Mouse (Mus musculus): ENCODE data around the gene Fbxo4. TPM values are rescaled to one million over a fixed set of nuclear protein-coding genes. Genes with fewer than 3 reads are reported as not detected.

Fbxo4 gene
- polyA plus RNA-seq (2012; rRNA removed) = 8.7 and 9.0 TPM in 2 replicates

DNA sequence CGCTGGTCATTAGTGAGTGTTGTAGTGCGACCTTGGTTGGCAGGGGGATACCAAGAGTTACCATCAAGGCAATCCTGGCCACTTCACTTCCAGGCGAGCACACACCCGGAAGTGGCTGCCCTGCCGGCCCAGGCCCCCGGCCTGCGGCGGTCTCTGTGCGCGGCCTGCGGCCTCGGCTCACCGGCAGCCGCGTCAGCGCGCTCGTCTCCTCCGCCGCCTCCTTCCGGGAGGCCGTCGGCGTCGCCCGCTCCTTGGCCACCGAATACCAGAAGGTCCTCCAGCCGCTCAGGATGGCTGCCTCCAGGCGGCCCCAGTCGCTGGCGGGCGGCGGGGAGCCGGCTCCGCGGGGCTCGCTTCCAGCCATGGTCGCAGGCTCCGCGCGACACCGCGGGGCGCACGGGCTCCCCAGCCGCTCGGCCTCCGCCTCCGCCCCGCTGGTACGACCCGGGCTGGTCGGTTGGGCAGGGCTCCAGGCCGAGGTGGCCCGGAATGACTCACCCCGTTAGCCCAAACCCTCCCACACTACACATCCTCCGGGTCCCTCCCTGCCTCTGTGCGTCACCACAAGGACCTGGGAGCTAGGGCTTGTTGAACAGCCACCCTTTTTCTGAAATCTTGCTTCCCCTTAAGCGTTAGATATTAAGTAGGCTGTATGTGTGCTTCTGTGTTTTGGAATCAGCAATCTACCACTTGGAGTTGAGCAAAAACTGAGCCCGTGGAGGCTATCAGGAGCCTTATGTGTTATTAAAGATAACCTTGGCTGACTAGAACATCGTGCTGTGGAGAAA lies at the start of gene Fbxo4:
Fbxo4 (minus strand) TSS at position 513 of the 788 bp plus-strand sequence.

GRCm38 (mm10) chr15:4026231-4026773 lies 46.9 kb upstream of the Fbxo4 start, which contains the start of gene Oxct1:
Gene Oxct1, plus strand, starts transcription at chr15:4026383.

GRCm38 (mm10) chr15:3995448-3996266 lies 16.3 kb upstream of the Fbxo4 start, which contains the start of gene AW549877:
Gene AW549877, minus strand, starts transcription at chr15:3995744.

Other genes starting within 250 kb of the Fbxo4 start
- 48.2 and 48.7 TPM in 2 replicates for gene AW549877, start 16.2 kb upstream of the Fbxo4 start, polyA plus RNA-seq (2012; rRNA removed)
- gene Oxct1, start 46.8 kb upstream of the Fbxo4 start, polyA plus RNA-seq (2012; rRNA removed) = 83.3 and 84.3 TPM in 2 replicates